Mouse (Mus musculus): Measurements from ENCODE around the gene Ptov1.
"Not testable (repeated sequence)": the region's sequence is repeated elsewhere in the genome, so short reads cannot be mapped to it uniquely, and the experiment has no call there.

Gene Ptov1

DNA sequence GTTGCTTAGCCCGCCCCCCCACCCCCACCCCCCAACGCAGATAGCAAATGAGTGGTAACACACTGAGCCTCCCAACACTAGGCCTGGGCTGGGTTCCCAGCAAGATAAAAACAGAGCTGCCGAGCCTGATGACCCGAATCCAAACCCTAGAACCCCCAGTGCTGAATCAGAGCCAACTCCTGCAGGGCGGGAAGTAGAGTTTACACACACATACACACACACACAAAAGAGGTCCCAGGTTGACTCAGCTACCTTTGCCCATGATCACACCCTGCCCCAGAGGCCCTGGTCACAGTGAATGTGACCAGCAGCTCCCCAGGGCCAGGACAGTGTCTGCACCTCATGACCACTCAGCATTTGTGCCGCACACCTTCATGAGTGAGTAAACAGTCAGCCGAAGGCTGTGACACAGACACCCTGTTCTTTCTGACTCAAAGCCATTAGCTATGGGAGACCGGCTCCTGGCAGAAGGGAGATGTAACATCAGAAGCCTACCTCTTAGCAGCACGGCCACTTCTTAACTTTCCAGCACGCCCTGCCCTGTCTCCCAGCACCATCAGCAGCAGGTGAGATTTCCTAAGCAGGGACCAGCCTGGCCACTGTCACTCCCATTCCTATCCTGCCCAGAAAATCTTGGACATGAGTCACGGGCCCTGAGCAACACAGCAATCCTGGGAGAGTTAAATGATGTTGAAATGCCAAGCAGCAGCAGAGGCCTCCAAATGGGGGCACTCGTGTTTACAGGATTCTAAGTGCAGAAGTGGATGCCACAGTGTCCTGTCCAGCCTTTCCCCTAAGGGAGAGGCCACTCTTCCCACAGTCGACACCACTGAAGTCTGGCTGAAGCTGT lies 18.9 kb upstream of the Ptov1 start:
- no peak for DNase-seq (ENCODE audit: low read depth, low spot score)

- DNase-seq (ENCODE audit: low read depth, low spot score), result no peak
Measured at GRCm38 (mm10) chr7:44886964-44887363, 17.4 kb upstream of the Ptov1 start.

- no peak for DNase-seq (ENCODE audit: low read depth, low spot score)
Measured at GRCm38 (mm10) chr7:44884637-44885036, 15.0 kb upstream of the Ptov1 start.

- no peak for DNase-seq (ENCODE audit: low read depth, low spot score)
Measured at GRCm38 (mm10) chr7:44883036-44883435, 13.4 kb upstream of the Ptov1 start.

DNA sequence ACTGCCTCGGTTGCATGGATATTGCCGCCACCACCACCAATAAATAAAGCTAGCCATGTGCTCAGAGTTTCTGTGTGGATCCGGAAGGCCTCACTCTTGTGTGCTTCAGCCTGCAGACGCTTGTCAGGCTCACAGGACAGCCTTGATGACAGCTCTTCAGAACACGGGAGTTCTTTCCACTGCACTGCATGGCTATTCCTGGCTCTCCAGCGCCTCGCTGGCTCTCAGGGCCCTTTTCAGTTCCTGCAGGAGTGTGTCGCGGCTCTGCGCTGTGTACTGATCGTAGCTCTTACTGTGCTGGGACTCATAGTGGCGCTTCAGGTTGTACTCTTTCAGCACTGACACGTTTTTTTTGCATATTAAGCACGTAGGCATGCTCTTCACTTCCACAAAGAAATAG lies 8.2 kb upstream of the Ptov1 start:
- no peak for DNase-seq (ENCODE audit: low read depth, low spot score)

DNA sequence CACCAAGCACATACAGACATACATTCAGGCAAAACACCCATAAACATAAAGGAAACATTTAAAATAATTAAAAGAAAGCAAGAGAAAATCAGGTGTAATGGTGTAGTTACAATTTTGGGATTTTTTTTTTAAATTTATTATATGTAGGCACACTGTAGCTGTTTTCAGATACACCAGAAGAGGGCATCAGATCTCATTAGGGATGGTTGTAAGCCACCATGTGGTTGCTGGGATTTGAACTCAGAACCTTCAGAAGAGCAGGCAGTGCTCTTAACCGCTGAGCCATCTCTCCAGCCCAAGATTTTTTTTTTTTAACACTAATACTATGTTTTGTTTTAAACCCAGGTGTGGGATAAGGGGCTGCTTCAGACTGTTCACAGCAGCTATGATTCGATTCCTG lies 2.2 kb upstream of the Ptov1 start:
- DNase-seq (ENCODE audit: low read depth, low spot score), result not testable (repeated sequence)

DNA sequence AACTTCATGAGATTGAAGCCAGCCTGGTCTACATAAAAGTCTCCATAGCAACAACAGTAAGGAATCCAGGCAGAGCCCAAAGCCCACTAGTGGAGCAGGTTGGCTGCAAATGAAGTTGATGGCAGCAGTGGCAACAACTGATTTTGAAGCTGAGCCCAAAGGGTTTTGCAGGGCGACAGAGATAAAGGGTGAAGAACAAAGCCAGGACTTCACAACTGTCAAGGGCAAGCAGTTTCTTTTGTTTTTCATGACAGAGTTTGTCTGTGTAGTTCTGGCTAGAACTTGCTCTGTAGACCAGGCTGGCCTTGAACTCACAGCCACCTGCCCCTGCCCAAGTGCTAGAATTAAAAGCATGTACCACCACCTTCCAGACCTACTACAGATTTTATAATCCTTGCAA lies 1.6 kb upstream of the Ptov1 start:
- DNase-seq (ENCODE audit: low read depth, low spot score), result no peak

DNA sequence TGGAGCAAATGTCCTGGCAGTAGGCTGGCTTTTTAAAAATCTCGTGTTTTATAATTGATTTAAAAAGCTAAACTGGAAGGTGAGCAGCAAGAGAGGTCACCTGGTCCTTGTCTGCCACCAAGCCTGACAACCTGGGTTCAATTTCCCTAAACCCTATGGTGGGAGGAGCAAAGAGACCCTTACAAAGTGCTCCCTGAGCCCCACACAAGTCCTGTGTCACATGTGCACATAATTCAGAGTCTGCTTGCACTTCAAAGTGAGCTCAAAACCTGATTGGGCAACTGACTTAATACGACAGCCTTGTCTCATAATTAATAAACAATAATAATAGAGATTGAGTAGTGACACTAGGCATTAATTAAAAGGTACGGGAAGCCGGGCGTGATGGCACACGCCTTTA lies 1.0 kb upstream of the Ptov1 start:
- no peak for DNase-seq (ENCODE audit: low read depth, low spot score)

DNA sequence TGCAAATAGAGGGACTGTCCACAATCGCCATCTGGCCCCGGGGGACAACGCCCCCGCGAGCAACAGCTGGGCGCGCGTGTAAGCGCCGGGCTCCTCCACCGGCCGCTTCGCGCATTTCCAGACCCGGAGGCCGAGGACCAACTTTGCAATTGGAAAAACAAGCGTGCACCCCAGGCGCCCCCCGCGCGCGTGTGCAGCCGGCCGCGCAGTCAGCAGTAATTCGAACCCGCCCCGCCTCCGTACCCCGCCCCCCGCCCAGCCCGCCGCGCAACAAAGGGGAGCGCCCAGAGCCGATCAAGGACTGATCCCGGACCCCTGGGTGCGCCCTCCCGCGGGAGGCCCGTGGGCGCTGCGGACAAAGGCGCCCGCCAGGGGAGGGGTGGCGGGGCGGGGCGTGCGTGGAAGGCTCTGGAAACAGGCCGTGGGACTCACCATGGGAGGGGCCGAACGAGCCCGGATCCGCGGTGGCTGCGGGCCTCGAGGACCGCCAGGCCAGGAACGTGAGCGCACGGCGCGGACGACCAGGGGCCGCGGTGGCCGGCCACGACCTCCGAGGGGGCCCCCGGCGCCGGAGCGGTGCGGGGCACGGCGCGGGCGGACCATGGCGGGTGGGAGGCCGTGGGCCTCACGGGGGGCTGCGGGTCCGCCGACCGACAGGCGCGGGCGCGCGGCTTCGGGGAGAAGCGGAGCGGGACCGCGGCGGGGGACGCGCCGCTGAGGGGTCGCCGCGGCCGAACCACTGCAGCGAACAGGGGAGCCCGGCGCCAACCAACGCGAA lies 480 bp downstream of the Ptov1 start:
- DNase-seq (ENCODE audit: low read depth, low spot score), result peak; percentile 53

GRCm38 (mm10) chr7:44868465-44868864 lies 1.1 kb downstream of the Ptov1 start:
- no peak for DNase-seq (ENCODE audit: low read depth, low spot score)

DNA sequence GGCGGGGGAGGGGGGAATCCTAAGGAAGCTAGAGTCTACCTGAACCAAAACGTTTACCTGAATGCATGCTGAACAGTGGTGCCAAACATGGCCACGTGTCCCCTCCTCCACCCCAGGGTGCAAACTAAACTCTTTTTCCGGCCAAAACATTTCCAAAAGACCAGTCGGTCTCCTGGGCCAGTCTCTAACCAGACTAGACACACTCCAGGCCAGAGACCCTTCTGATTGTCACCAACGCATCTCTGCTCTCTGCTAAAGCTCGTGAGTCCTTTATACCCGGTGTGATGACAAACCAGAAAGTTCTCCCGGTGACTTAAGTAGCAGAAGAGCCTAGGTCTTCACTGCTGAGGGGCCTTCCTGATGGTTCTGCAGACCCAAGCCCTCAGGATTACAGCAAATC lies 1.8 kb downstream of the Ptov1 start:
- no peak for DNase-seq (ENCODE audit: low read depth, low spot score)

- no peak for DNase-seq (ENCODE audit: low read depth, low spot score)
Measured at GRCm38 (mm10) chr7:44867010-44867702, 2.4 kb downstream of the Ptov1 start.

DNA sequence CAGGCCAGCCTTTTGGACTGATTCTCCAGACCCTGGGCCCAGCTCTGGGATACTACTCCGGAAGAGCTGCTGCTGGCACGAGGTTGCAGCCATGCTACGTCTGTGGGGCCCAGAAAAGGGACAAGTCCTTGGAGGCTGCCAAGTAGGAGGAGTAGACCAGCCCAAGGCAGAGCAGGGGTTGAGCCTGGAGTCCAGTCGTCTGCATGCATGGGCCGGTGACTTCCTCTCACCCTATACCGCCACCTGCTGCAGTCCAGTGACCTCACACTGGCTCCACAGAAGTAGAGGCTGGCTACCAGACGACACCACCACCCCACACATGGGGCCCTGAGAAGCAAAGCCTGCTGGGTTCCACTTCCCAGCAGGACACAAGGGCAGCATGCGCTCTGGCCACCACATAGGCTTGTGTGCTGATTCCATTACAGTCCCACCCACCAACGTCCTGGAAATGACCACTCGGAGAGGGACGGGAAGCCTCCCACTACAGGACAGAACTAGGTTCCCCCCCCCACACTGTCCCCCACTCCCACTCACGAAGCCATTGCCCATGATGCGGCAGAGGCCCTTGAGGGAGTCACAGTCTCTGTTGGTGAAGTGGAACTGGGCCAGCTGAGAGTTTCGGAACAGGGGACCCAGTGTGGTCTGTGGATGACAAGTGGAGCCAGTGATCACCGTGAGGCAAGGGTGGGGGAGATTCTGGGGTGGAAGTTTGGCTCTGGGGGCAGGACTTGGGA lies 3.1 kb downstream of the Ptov1 start:
- DNase-seq (ENCODE audit: low read depth, low spot score), result no peak

DNA sequence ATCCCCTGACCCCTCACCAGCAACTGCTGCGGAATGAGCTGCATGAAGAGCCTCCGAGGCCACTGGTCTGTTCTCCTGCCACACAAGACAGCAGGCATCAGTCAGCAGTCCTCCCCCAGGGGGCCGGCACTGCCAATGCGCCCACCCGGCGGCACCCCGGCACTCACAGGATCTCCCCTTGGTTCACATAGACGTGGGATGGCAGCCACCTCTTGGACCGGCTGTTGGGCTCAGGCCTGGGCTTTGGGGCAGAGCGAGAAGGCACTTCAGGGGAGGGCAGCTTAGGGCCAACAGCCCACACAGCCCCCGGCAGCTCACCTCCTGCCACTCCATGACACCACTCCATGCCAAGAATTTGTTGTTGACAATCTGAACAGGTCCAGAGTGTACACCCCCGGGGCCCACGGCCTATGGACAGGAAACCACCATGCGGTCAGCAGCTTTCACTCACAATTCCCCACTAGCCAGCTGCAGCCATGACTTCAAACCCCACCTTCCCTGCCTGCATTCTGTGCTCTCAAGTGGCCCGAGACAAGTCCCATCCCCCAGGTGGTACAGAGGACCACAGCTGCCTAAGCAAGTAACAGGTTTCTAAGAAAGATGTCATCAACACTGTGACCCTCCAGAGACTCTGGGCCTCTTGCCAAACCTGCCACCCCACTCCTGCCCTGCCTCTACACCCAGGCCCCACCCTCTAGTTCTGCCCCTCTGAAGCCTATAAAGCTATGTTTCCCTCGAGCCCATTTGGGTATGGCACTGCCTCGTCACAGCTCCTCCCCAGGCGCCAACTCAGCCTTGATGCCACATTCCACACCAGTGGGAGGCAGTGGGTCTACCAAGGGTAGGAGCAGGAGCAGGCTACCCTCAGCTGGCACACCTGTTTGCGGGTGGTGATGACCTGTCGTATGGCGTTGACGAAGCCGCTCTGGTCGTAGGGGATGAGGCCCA lies 4.7 kb downstream of the Ptov1 start:
- DNase-seq (ENCODE audit: low read depth, low spot score), result no peak

- no peak for DNase-seq (ENCODE audit: low read depth, low spot score)
Measured at GRCm38 (mm10) chr7:44863982-44864494, 5.5 kb downstream of the Ptov1 start.

GRCm38 (mm10) chr7:44863210-44863609 lies 6.4 kb downstream of the Ptov1 start:
- no peak for DNase-seq (ENCODE audit: low read depth, low spot score)

- DNase-seq (ENCODE audit: low read depth, low spot score), result no peak
Measured at GRCm38 (mm10) chr7:44862434-44862833, 7.2 kb downstream of the Ptov1 start.

- DNase-seq (ENCODE audit: low read depth, low spot score), result no peak
Measured at GRCm38 (mm10) chr7:44861429-44861816, 8.2 kb downstream of the Ptov1 start.

GRCm38 (mm10) chr7:44860576-44861428 lies 8.8 kb downstream of the Ptov1 start:
- peak; percentile 69 for DNase-seq (ENCODE audit: low read depth, low spot score)

Measured in forelimb bud, embryonic 11.5 days (tissue).